Mouse (Mus musculus) heart, adult 11 months (tissue): ENCODE results near the gene Tmem168.

Experiments
- DNase-seq: peaks from one replicate; pipeline ENCODE4 v3.0.0; 2022

The Tmem168 gene

DNA sequence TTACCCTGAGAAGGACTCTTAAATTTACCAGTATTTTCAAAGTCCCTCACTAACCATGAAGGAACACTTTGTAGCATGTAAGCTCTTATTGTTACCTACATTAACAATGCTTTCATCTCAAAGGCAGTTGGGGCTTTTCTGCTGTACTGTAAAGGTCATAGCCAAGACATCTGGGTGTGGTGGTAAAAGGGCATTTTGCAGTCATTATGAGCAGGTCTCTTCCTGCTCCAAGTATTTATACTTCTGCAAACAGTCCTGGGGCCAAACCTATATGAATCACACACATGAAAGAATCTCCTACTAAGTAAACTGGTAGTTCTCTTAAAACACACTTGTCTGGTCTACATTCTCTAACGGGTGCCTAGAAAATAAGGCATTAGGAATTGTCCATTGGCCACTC, 25.8 kb downstream of the Tmem168 start:
- no peak for DNase-seq

DNA sequence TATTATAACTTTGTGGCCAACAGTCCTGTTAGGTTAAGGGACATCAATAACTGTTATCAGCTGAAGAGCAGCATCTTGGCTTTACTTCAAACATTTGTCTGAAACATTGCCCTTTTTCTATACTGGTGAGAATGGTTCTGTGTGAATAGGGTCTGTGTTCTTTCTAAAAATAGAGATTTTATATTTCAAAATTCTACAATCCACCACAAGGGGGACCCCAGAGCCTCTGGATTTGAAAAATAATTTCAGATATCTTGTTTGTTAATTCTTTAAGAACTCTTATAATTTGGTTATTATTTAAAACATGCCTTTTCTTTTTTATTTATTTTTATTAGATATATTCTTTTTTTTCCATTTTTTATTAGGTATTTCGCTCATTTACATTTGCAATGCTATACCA, 42.2 kb downstream of the Tmem168 start:
- DNase-seq, result no peak

DNA sequence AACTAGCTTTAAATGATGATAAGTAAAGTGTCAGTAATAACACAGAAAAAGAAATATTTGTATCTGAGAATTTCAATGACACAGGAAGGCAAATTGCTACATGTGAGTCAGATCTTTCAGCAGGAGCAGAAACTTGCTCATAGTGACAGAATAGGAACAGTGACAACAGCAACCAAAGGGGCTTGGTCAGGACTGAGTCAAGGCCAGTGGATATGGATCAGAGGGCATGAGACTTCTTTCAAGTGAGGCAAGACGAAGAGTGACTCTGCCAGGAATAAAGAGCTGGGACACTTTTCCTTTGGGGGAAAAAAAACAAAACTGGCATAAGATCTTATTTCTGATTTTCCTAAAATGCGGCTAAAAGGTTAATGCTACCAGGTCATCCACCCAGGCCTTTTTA, 52.6 kb downstream of the Tmem168 start:
- DNase-seq, result no peak

DNA sequence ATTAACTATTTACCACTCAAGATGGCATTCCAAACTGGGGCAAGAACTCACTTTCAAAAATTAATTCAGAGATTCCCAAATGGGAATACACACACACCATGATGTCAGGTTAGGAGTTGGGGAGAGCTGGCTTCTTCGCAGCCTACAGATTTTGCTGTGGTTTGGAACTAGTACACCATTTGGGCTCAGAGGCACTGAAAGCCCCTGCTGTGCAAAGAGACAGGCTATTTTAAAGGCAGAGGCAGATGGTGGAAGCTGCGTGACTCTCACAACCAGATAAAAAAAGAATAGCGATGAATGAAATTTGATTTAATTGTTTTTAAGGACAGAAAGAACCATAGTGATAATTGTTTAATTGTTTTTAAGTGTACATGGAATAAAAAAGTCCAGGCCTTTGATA, 66.1 kb downstream of the Tmem168 start:
- DNase-seq, result no peak

DNA sequence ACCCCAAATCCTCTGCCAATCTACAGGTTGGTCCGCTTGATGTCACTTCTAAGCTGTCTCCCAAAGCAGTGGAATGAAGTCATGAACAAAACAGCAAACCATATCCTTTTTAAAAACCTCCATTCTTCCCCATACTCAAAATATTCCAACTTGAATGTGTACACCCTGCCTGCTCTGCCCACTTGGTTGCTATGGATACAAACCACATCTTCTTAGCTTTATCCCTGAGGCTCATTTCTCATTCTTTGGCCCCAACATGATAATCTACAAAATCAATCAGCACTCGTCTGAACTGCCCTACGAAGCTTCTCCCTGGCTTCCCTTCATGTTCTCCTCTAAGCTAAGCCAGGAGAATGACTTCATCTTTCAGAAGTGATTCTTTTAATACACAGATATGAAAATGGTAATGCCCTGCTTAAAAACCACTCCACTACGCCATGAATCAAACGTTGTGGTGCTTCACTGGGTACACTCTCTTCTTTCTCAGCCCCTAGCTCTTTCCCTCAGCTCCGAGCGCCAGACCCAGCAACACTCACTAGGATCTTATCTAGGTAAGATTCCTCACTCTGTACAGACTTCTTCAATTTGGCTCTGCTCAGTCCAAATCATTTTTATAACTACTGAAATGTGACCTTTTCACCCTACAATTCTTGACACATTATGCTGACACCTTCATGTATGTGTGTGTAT, 70.5 kb downstream of the Tmem168 start:
- DNase-seq, result no peak
